Comparison of ENCODE assay signal across 25 mouse cellular contexts in genomic region chr11:68035303-68035891, GRCm38 (mm10).
DNase-seq lines count a peak whose midpoint lies in the region; ATAC-seq and TF ChIP-seq lines count a peak whose summit lies in the region.
"Had no signal": no experiment of that assay in that cellular context is flagged by ENCODE, and none has a peak within 500 bp of the region (broad histone marks: within the 10 kb centered on the region; RNA-seq: fewer than 3 reads in every experiment).

No protein-coding gene starts in this region.

- no peak overlapping the region for H3K4me3 ChIP-seq in lung, postnatal 0 days (ENCODE audit: low read depth, low read length)
- no peak overlapping the region for H3K4me3 ChIP-seq in myocyte
- H3K4me3 ChIP-seq: embryonic facial prominence, embryonic 13.5 days; forebrain, embryonic 12.5 days had no signal

- no peaks in the 10 kb centered on the region for H3K79me2 ChIP-seq in myocyte (ENCODE audit: control insufficient read depth, insufficient read depth)

- no peaks in the 10 kb centered on the region for H3K9me3 ChIP-seq in lung, postnatal 0 days (ENCODE audit: low read length)
- H3K9me3 ChIP-seq: embryonic facial prominence, embryonic 13.5 days; forebrain, embryonic 12.5 days; G1E had no signal

- peak; percentile 76 for DNase-seq in heart, adult 11 months
- DNase-seq in heart, postnatal 10 days = no peak
- DNase-seq in lung, postnatal 0 days (ENCODE audit: low spot score) = no peak
- DNase-seq in lung, postnatal 36 days = no peak
- no peak for DNase-seq in layer of hippocampus, adult 8-10 months (ENCODE audit: low spot score in 2 of 2)
- no peak for DNase-seq in layer of hippocampus, postnatal 36 days
- DNase-seq: adrenal gland, adult 8-10 months; adrenal gland, postnatal 14 days; adrenal gland, postnatal 36 days; cerebellum, adult 11-12 months; cerebellum, adult 2 months; cerebellum, adult 9-10 months; cerebellum, postnatal 10 days; cerebellum, postnatal 25 days had no signal

- ATAC-seq in lung, postnatal 0 days = no peak
- peak; percentile 50; the same call in 1 of the 2 replicates for ATAC-seq in megakaryocyte progenitor cell, adult 5-6 weeks (replicated peaks; ENCODE audit: poor library complexity)
- ATAC-seq: activated CD4-positive, CD25-positive, alpha-beta regulatory T cell, adult 4 months; CD4-positive, CD25-positive, alpha-beta regulatory T cell, adult 4 months; forebrain, embryonic 14.5 days; forebrain, embryonic 16.5 days; Patski had no signal

- no peaks in the 10 kb centered on the region for H3K27me3 ChIP-seq in lung, postnatal 0 days (replicated peaks; ENCODE audit: insufficient read depth, low read length)
- no peaks in the 10 kb centered on the region for H3K27me3 ChIP-seq in myocyte (ENCODE audit: control insufficient read depth, insufficient read depth, insufficient read length)
- H3K27me3 ChIP-seq: CH12.LX; embryonic facial prominence, embryonic 13.5 days; forebrain, embryonic 12.5 days; Patski had no signal

- H3K4me1 ChIP-seq in lung, postnatal 0 days (ENCODE audit: insufficient read depth, low read depth, low read length) = no peaks in the 10 kb centered on the region; the same call in 1 of the 2 replicates
- H3K4me1 ChIP-seq: forebrain, embryonic 12.5 days had no signal

- TF ChIP-seq POLR2A in myocyte (IDR thresholded peaks at IDR 0.05; ENCODE audit: insufficient read length, low read depth) = no peak

- TF ChIP-seq CTCF in lung, postnatal 0 days (IDR thresholded peaks at IDR 0.05) = no peak

- TF ChIP-seq EP300 in lung, postnatal 0 days (IDR thresholded peaks at IDR 0.05) = no peak

- intact Hi-C loops in heart, postnatal 10 days (cut with DNase I) = no loop called here

- H3ac ChIP-seq in myocyte (ENCODE audit: control insufficient read depth, insufficient read length) = no peak overlapping the region

- no peaks in the 10 kb centered on the region for H3K36me3 ChIP-seq in lung, postnatal 0 days (ENCODE audit: insufficient read depth, low read length)
- no peaks in the 10 kb centered on the region for H3K36me3 ChIP-seq in myocyte (ENCODE audit: control insufficient read depth, insufficient read depth)
- H3K36me3 ChIP-seq: embryonic facial prominence, embryonic 13.5 days; forebrain, embryonic 12.5 days had no signal

- H3K27ac ChIP-seq in lung, postnatal 0 days (ENCODE audit: low read length) = peak overlapping the region; percentile 23; the same call in 1 of the 2 replicates
- H3K27ac ChIP-seq: embryonic facial prominence, embryonic 13.5 days; forebrain, embryonic 12.5 days had no signal

- H3K9ac ChIP-seq in lung, postnatal 0 days (replicated peaks; ENCODE audit: low read depth) = no peak overlapping the region
- H3K9ac ChIP-seq: embryonic facial prominence, embryonic 13.5 days; forebrain, embryonic 12.5 days had no signal

- 85% methylated on average over 4 of the region's 4 CpGs for WGBS in lung, postnatal 0 days

- H3K4me2 ChIP-seq in lung, postnatal 0 days (replicated peaks; ENCODE audit: low read depth, low read length) = no peak overlapping the region
- peak overlapping the region; percentile 38 for H3K4me2 ChIP-seq in myocyte (ENCODE audit: low read depth)
- H3K4me2 ChIP-seq: forebrain, embryonic 12.5 days had no signal

TF ChIP-seq in myocyte, 11 proteins besides CTCF, POLR2A, EP300 and RAD21:
- TF ChIP-seq TCF12 (IDR thresholded peaks at IDR 0.05; ENCODE audit: insufficient read depth, poor library complexity, severe bottlenecking) (peak; percentile 77), MYOG (IDR thresholded peaks at IDR 0.05; ENCODE audit: control insufficient read depth in 1 of 3, insufficient read depth in 1 of 3, insufficient read length in 2 of 3, low read depth in 2 of 3) (peak in 2 of 3 experiments; percentile 68 to 71), REST (IDR thresholded peaks at IDR 0.05; ENCODE audit: insufficient read depth, insufficient read length) (no peak), MYOD1 (IDR thresholded peaks at IDR 0.05; ENCODE audit: control insufficient read depth in 1 of 3, insufficient read length in 2 of 3, low read depth in 2 of 3) (peak; percentile 90 to 100 (median 98)), TCF3 (IDR thresholded peaks at IDR 0.05; ENCODE audit: insufficient read length, low read depth) (peak; percentile 9)
